Mouse (Mus musculus): ENCODE measurements around the gene Olfr1131. TPM values are rescaled to one million over a fixed set of nuclear protein-coding genes. Genes with fewer than 3 reads are reported as not detected.
"Not testable (repeated sequence)": the region's sequence is repeated elsewhere in the genome, so short reads cannot be mapped to it uniquely, and the experiment has no call there.

Olfr1131 gene
- polyA plus RNA-seq (2016; fragmentation: Nextera tagmentation; extraction: Ambion mirVana): not detected in 2 replicates

GRCm38 (mm10) chr2:87626804-87627203 lies at the start of gene Olfr1131:
Gene Olfr1131, plus strand, starts transcription at chr2:87627104.
- H3K9me3 ChIP-seq (replicated peaks): no peaks in the 10 kb centered on the region
- WGBS: 72% methylated on average over 3 of the region's 3 CpGs
- H3K36me3 ChIP-seq: no peaks in the 10 kb centered on the region
- no peaks in the 10 kb centered on the region for H3K27me3 ChIP-seq (ENCODE audit: low read depth, poor library complexity, severe bottlenecking)
- no peak within 1 kb of the TSS for H3K4me3 ChIP-seq
- H3K4me1 ChIP-seq: no peaks in the 10 kb centered on the region
- H3K27ac ChIP-seq (replicated peaks): no peak within 1 kb of the TSS
- no peak for DNase-seq (ENCODE audit: low spot score)

DNA sequence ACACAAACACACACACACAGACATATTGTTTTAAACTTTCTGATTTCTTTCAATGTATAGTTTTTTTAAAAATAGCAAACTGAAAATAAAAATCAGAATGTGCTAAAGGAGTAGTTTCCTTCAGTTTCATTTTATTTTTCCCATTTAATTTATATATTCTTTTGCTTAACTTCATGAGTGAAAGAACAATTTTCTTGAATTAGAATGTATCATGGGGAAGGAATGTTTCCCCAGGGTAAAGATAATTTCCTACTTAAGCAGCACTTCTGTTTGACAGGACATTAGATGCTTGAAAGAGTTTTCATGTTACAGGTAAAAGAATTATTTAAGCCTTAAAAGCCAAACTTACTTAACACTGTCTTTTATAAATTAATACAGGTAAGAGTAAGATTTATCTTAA lies 21.0 kb upstream of the Olfr1131 start, which contains the start of gene Olfr1130:
Gene Olfr1130 (plus strand): TSS at position 301 of the 400 bp plus-strand sequence.
- not testable (repeated sequence) for DNase-seq (ENCODE audit: low spot score); H3K9me3 ChIP-seq (replicated peaks); H3K36me3 ChIP-seq; H3K4me1 ChIP-seq; H3K4me3 ChIP-seq; H3K27ac ChIP-seq (replicated peaks); H3K27me3 ChIP-seq (ENCODE audit: low read depth, poor library complexity, severe bottlenecking)

GRCm38 (mm10) chr2:87637435-87637834 lies 10.5 kb downstream of the Olfr1131 start, which contains the start of gene Olfr1132:
Gene Olfr1132, minus strand, starts transcription at chr2:87637535.
- H3K4me1 ChIP-seq: no peaks in the 10 kb centered on the region
- no peak within 1 kb of the TSS for H3K4me3 ChIP-seq
- H3K36me3 ChIP-seq: no peaks in the 10 kb centered on the region
- H3K9me3 ChIP-seq (replicated peaks): no peaks in the 10 kb centered on the region
- no peaks in the 10 kb centered on the region for H3K27me3 ChIP-seq (ENCODE audit: low read depth, poor library complexity, severe bottlenecking)
- no peak for DNase-seq (ENCODE audit: low spot score)
- H3K27ac ChIP-seq (replicated peaks): no peak within 1 kb of the TSS

- DNase-seq (ENCODE audit: low spot score): no peak
- Histone ChIP-seq H3K4me1 (no peaks in the 10 kb centered on the region), H3K27me3 (ENCODE audit: low read depth, poor library complexity, severe bottlenecking) (no peaks in the 10 kb centered on the region), H3K27ac (replicated peaks) (no peak overlapping the region), H3K4me3 (no peak overlapping the region), H3K36me3 (no peaks in the 10 kb centered on the region), H3K9me3 (replicated peaks) (no peaks in the 10 kb centered on the region)
Measured at GRCm38 (mm10) chr2:87642441-87642840, 15.5 kb downstream of the Olfr1131 start.

- H3K4me1 ChIP-seq: no peaks in the 10 kb centered on the region
- no peaks in the 10 kb centered on the region for H3K27me3 ChIP-seq (ENCODE audit: low read depth, poor library complexity, severe bottlenecking)
- H3K27ac ChIP-seq (replicated peaks): no peak within 1 kb of the TSS
- DNase-seq (ENCODE audit: low spot score): no peak
- H3K36me3 ChIP-seq: no peaks in the 10 kb centered on the region
- H3K4me3 ChIP-seq: no peak within 1 kb of the TSS
- no peaks in the 10 kb centered on the region for H3K9me3 ChIP-seq (replicated peaks)
Measured at GRCm38 (mm10) chr2:87647274-87647673, 20.4 kb downstream of the Olfr1131 start, which contains the start of gene Olfr1133. Gene Olfr1133, minus strand, starts transcription at chr2:87647374.

GRCm38 (mm10) chr2:87658360-87658759 lies 31.5 kb downstream of the Olfr1131 start, which contains the start of gene Olfr1134:
Gene Olfr1134, minus strand, starts transcription at chr2:87658460.
- 93% methylated on average over 2 of the region's 2 CpGs for WGBS
- Histone ChIP-seq H3K27ac (replicated peaks) (no peak within 1 kb of the TSS), H3K9me3 (replicated peaks) (no peaks in the 10 kb centered on the region), H3K4me3 (no peak within 1 kb of the TSS), H3K36me3 (no peaks in the 10 kb centered on the region), H3K4me1 (no peaks in the 10 kb centered on the region), H3K27me3 (ENCODE audit: low read depth, poor library complexity, severe bottlenecking) (no peaks in the 10 kb centered on the region)
- DNase-seq (ENCODE audit: low spot score): no peak

DNA sequence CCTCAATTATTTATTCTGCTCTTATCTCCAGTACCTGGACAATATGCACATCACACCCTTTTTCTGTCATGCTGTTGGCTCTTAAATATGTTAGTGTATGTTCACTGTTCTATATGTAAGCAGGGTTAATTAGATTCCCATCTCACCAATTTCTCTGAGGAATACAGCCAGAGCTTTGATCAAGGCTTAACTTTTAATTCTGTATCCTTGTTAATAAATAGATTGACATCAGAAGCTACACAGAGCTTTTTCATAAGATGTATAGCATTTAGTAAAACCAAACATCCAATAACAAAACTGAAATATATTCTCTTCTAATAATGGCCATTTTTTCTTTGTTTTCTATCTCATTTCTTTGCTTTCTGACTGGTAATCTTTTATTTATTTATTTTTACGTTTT lies 46.7 kb downstream of the Olfr1131 start, which contains the start of gene Olfr1135:
Gene Olfr1135 (minus strand): TSS at position 101 of the 400 bp plus-strand sequence.
- Histone ChIP-seq H3K27me3 (ENCODE audit: low read depth, poor library complexity, severe bottlenecking) (no peaks in the 10 kb centered on the region), H3K4me3 (no peak within 1 kb of the TSS), H3K27ac (replicated peaks) (no peak within 1 kb of the TSS), H3K4me1 (no peaks in the 10 kb centered on the region), H3K9me3 (replicated peaks) (no peaks in the 10 kb centered on the region), H3K36me3 (no peaks in the 10 kb centered on the region)
- WGBS: 19% methylated on average over 1 of the region's 1 CpGs
- no peak for DNase-seq (ENCODE audit: low spot score)

Other genes with a start within 250 kb of the Olfr1131 start
- gene Olfr1122, start 241.3 kb upstream of the Olfr1131 start, polyA plus RNA-seq (2016; fragmentation: Nextera tagmentation; extraction: Ambion mirVana): 0.02 TPM in 1 of 2 replicates, not detected in the other
- gene Olfr1123, start 210.5 kb upstream of the Olfr1131 start, polyA plus RNA-seq (2016; fragmentation: Nextera tagmentation; extraction: Ambion mirVana): not detected in 2 replicates
- 0.06 and 0.07 TPM in 2 replicates for gene Olfr1124, start 196.8 kb upstream of the Olfr1131 start, polyA plus RNA-seq (2016; fragmentation: Nextera tagmentation; extraction: Ambion mirVana)
- not detected in 2 replicates for gene Olfr1126, start 173.1 kb upstream of the Olfr1131 start, polyA plus RNA-seq (2016; fragmentation: Nextera tagmentation; extraction: Ambion mirVana)
- not detected in 2 replicates for gene Pramel7, start 130.0 kb upstream of the Olfr1131 start, polyA plus RNA-seq (2016; fragmentation: Nextera tagmentation; extraction: Ambion mirVana)
- gene Pramel6, start 120.5 kb upstream of the Olfr1131 start, polyA plus RNA-seq (2016; fragmentation: Nextera tagmentation; extraction: Ambion mirVana): not detected in 2 replicates
- gene Olfr153, start 95.3 kb upstream of the Olfr1131 start, polyA plus RNA-seq (2016; fragmentation: Nextera tagmentation; extraction: Ambion mirVana): not detected in 2 replicates
- gene Olfr1128, start 81.6 kb upstream of the Olfr1131 start, polyA plus RNA-seq (2016; fragmentation: Nextera tagmentation; extraction: Ambion mirVana): not detected in 2 replicates
- not detected in 2 replicates for gene Olfr1129, start 53.2 kb upstream of the Olfr1131 start, polyA plus RNA-seq (2016; fragmentation: Nextera tagmentation; extraction: Ambion mirVana)
- not detected in 2 replicates for gene Olfr1130, start 20.9 kb upstream of the Olfr1131 start, polyA plus RNA-seq (2016; fragmentation: Nextera tagmentation; extraction: Ambion mirVana)
- not detected in 2 replicates for gene Olfr1132, start 10.4 kb downstream of the Olfr1131 start, polyA plus RNA-seq (2016; fragmentation: Nextera tagmentation; extraction: Ambion mirVana)
- gene Olfr1133, start 20.3 kb downstream of the Olfr1131 start, polyA plus RNA-seq (2016; fragmentation: Nextera tagmentation; extraction: Ambion mirVana): not detected in 2 replicates
- not detected in 2 replicates for gene Olfr1134, start 31.4 kb downstream of the Olfr1131 start, polyA plus RNA-seq (2016; fragmentation: Nextera tagmentation; extraction: Ambion mirVana)
- gene Olfr1135, start 46.6 kb downstream of the Olfr1131 start, polyA plus RNA-seq (2016; fragmentation: Nextera tagmentation; extraction: Ambion mirVana): not detected in 2 replicates
- gene Olfr1136, start 66.8 kb downstream of the Olfr1131 start, polyA plus RNA-seq (2016; fragmentation: Nextera tagmentation; extraction: Ambion mirVana): not detected in 2 replicates
- gene Olfr1137, start 86.1 kb downstream of the Olfr1131 start, polyA plus RNA-seq (2016; fragmentation: Nextera tagmentation; extraction: Ambion mirVana): not detected in 2 replicates
- not detected in 2 replicates for gene Olfr1138, start 112.9 kb downstream of the Olfr1131 start, polyA plus RNA-seq (2016; fragmentation: Nextera tagmentation; extraction: Ambion mirVana)
- not detected in 2 replicates for gene Olfr1140, start 116.6 kb downstream of the Olfr1131 start, polyA plus RNA-seq (2016; fragmentation: Nextera tagmentation; extraction: Ambion mirVana)
- not detected in 2 replicates for gene Olfr1141, start 126.9 kb downstream of the Olfr1131 start, polyA plus RNA-seq (2016; fragmentation: Nextera tagmentation; extraction: Ambion mirVana)
- gene Olfr152, start 152.4 kb downstream of the Olfr1131 start, polyA plus RNA-seq (2016; fragmentation: Nextera tagmentation; extraction: Ambion mirVana): not detected in 2 replicates
- not detected in 2 replicates for gene Olfr1143, start 173.5 kb downstream of the Olfr1131 start, polyA plus RNA-seq (2016; fragmentation: Nextera tagmentation; extraction: Ambion mirVana)
- not detected in 2 replicates for gene Olfr1145, start 182.7 kb downstream of the Olfr1131 start, polyA plus RNA-seq (2016; fragmentation: Nextera tagmentation; extraction: Ambion mirVana)
- gene Olfr1148, start 203.4 kb downstream of the Olfr1131 start, polyA plus RNA-seq (2016; fragmentation: Nextera tagmentation; extraction: Ambion mirVana): not detected in 2 replicates
- gene Olfr1150-ps1, start 216.9 kb downstream of the Olfr1131 start, polyA plus RNA-seq (2016; fragmentation: Nextera tagmentation; extraction: Ambion mirVana): not detected in 2 replicates
- not detected in 2 replicates for gene Olfr1151, start 228.8 kb downstream of the Olfr1131 start, polyA plus RNA-seq (2016; fragmentation: Nextera tagmentation; extraction: Ambion mirVana)
- 0.01 and 0.02 TPM in 2 replicates for gene Olfr1152, start 239.4 kb downstream of the Olfr1131 start, polyA plus RNA-seq (2016; fragmentation: Nextera tagmentation; extraction: Ambion mirVana)